ENCODE assay signal across 16 mouse cellular contexts in the genomic region with DNA sequence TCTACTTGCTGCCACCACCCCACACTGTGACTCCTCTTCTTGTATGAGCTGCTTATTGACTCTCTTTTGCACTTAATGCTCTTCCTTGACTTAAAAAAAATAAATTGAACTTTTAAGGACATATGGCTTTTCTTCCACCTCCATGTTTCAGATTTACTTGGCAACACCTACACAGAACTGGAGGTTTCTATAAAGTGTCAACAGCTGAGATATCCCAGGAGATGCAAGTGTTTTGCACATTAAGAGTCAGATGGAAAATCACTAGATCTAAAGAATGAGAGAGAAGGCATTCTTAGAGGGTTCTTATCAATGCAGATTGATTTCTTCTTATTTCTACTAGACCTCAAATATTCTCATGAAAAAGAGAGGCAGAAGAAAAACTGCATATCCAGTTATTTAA.
"Had no signal": no experiment of that assay in that cellular context is flagged by ENCODE, and none has a peak within 500 bp of the region (broad histone marks: within the 10 kb centered on the region; RNA-seq: fewer than 3 reads in every experiment).

No protein-coding gene starts in this region.

- H3K9me3 ChIP-seq: neural tube, embryonic 13.5 days; neural tube, embryonic 15.5 days; stomach, embryonic 15.5 days had no signal

- H3K27ac ChIP-seq: neural tube, embryonic 13.5 days; neural tube, embryonic 15.5 days; stomach, embryonic 15.5 days; stomach, postnatal 0 days had no signal

- H3K9ac ChIP-seq: neural tube, embryonic 13.5 days; neural tube, embryonic 15.5 days; stomach, embryonic 15.5 days had no signal

- H3K4me2 ChIP-seq: neural tube, embryonic 13.5 days; neural tube, embryonic 15.5 days; stomach, embryonic 15.5 days had no signal

- H3K4me1 ChIP-seq: neural tube, embryonic 13.5 days; neural tube, embryonic 15.5 days; stomach, embryonic 15.5 days had no signal

- H3K4me3 ChIP-seq: neural tube, embryonic 13.5 days; neural tube, embryonic 15.5 days; stomach, embryonic 15.5 days had no signal

- H3K36me3 ChIP-seq: neural tube, embryonic 13.5 days; neural tube, embryonic 15.5 days; stomach, embryonic 15.5 days had no signal

- DNase-seq: retina, postnatal 1 day; right cerebral cortex, adult 18-20 months; right cerebral cortex, postnatal 14 days; right cerebral cortex, postnatal 25 days; right cerebral cortex, postnatal 4 days; spleen, adult 18-20 months; thymus, adult 18-20 months; thymus, adult 2 months; thymus, postnatal 14 days; thymus, postnatal 25 days; thymus, postnatal 36 days; thymus, postnatal 4 days had no signal

- H3K27me3 ChIP-seq: neural tube, embryonic 13.5 days; neural tube, embryonic 15.5 days; stomach, embryonic 15.5 days had no signal
